Mouse (Mus musculus): ENCODE results near the gene Wfs1. TPM values are rescaled to one million over a fixed set of nuclear protein-coding genes. Genes with fewer than 3 reads are reported as not detected.
"Not testable (repeated sequence)": the region's sequence is repeated elsewhere in the genome, so short reads cannot be mapped to it uniquely, and the experiment has no call there.

The Wfs1 gene
- polyA plus RNA-seq, 1 experiment from 2014 or later = 13.1 TPM

GRCm38 (mm10) chr5:37027701-37028100 is 38.7 kb upstream of the Wfs1 start:
- Histone ChIP-seq H3K4me1 (ENCODE audit: control insufficient read depth, insufficient read depth, low read length) (peaks cover 9% of the 10 kb centered on the region), H3K4me3 (replicated peaks; ENCODE audit: low read length) (peak overlapping the region; percentile 63), H3K9ac (ENCODE audit: low read length) (no peak overlapping the region), H3K36me3 (ENCODE audit: control insufficient read depth, insufficient read depth, low read length) (no peaks in the 10 kb centered on the region), H3K4me2 (ENCODE audit: low read depth, low read length) (peak overlapping the region; percentile 100), H3K27ac (ENCODE audit: low read length) (no peak overlapping the region), H3K27me3 (ENCODE audit: control insufficient read depth, insufficient read depth, low read length) (peaks cover 57% of the 10 kb centered on the region), H3K9me3 (replicated peaks; ENCODE audit: control insufficient read depth, low read length) (no peaks in the 10 kb centered on the region)
- 12% methylated on average over 13 of the region's 13 CpGs for WGBS
- no peak for ATAC-seq (ENCODE audit: insufficient read depth, low FRiP score)

GRCm38 (mm10) chr5:37017222-37017621 is 28.2 kb upstream of the Wfs1 start:
- Histone ChIP-seq H3K36me3 (ENCODE audit: control insufficient read depth, insufficient read depth, low read length) (no peaks in the 10 kb centered on the region), H3K27me3 (ENCODE audit: control insufficient read depth, insufficient read depth, low read length) (no peaks in the 10 kb centered on the region), H3K9ac (ENCODE audit: low read length) (no peak overlapping the region), H3K4me1 (ENCODE audit: control insufficient read depth, insufficient read depth, low read length) (no peaks in the 10 kb centered on the region), H3K27ac (ENCODE audit: low read length) (no peak overlapping the region), H3K4me2 (ENCODE audit: low read depth, low read length) (no peak overlapping the region), H3K4me3 (replicated peaks; ENCODE audit: low read length) (no peak overlapping the region), H3K9me3 (replicated peaks; ENCODE audit: control insufficient read depth, low read length) (no peaks in the 10 kb centered on the region)
- 65% methylated on average over 3 of the region's 3 CpGs for WGBS
- no peak for ATAC-seq (ENCODE audit: insufficient read depth, low FRiP score)

GRCm38 (mm10) chr5:37015612-37016310 is 26.8 kb upstream of the Wfs1 start:
- Histone ChIP-seq H3K27me3 (ENCODE audit: control insufficient read depth, insufficient read depth, low read length) (no peaks in the 10 kb centered on the region), H3K9ac (ENCODE audit: low read length) (no peak overlapping the region), H3K27ac (ENCODE audit: low read length) (no peak overlapping the region), H3K4me1 (ENCODE audit: control insufficient read depth, insufficient read depth, low read length) (no peaks in the 10 kb centered on the region), H3K4me3 (replicated peaks; ENCODE audit: low read length) (no peak overlapping the region), H3K9me3 (replicated peaks; ENCODE audit: control insufficient read depth, low read length) (no peaks in the 10 kb centered on the region), H3K36me3 (ENCODE audit: control insufficient read depth, insufficient read depth, low read length) (no peaks in the 10 kb centered on the region), H3K4me2 (ENCODE audit: low read depth, low read length) (no peak overlapping the region)
- ATAC-seq (ENCODE audit: insufficient read depth, low FRiP score) = no peak
- WGBS = 8% methylated on average over 27 of the region's 27 CpGs

- H3K27me3 ChIP-seq (ENCODE audit: control insufficient read depth, insufficient read depth, low read length) = no peaks in the 10 kb centered on the region
Observed at GRCm38 (mm10) chr5:37010666-37011317, 21.8 kb upstream of the Wfs1 start.

GRCm38 (mm10) chr5:37009761-37010160 is 20.8 kb upstream of the Wfs1 start:
- H3K4me3 ChIP-seq (replicated peaks; ENCODE audit: low read length); H3K36me3 ChIP-seq (ENCODE audit: control insufficient read depth, insufficient read depth, low read length); H3K4me2 ChIP-seq (ENCODE audit: low read depth, low read length); H3K27ac ChIP-seq (ENCODE audit: low read length); H3K4me1 ChIP-seq (ENCODE audit: control insufficient read depth, insufficient read depth, low read length); H3K9me3 ChIP-seq (replicated peaks; ENCODE audit: control insufficient read depth, low read length); ATAC-seq (ENCODE audit: insufficient read depth, low FRiP score); H3K9ac ChIP-seq (ENCODE audit: low read length); H3K27me3 ChIP-seq (ENCODE audit: control insufficient read depth, insufficient read depth, low read length): not testable (repeated sequence)
- 20% methylated on average over 13 of the region's 13 CpGs for WGBS

More at GRCm38 (mm10) chr5:37010666-37011317, 21.8 kb upstream of the Wfs1 start:
- Histone ChIP-seq H3K9ac (ENCODE audit: low read length) (no peak overlapping the region), H3K4me1 (ENCODE audit: control insufficient read depth, insufficient read depth, low read length) (no peaks in the 10 kb centered on the region), H3K9me3 (replicated peaks; ENCODE audit: control insufficient read depth, low read length) (no peaks in the 10 kb centered on the region), H3K27ac (ENCODE audit: low read length) (no peak overlapping the region), H3K4me3 (replicated peaks; ENCODE audit: low read length) (no peak overlapping the region), H3K4me2 (ENCODE audit: low read depth, low read length) (no peak overlapping the region), H3K36me3 (ENCODE audit: control insufficient read depth, insufficient read depth, low read length) (no peaks in the 10 kb centered on the region)
- WGBS = 69% methylated on average over 10 of the region's 10 CpGs
- ATAC-seq (ENCODE audit: insufficient read depth, low FRiP score) = no peak

- Histone ChIP-seq H3K4me2 (ENCODE audit: low read depth, low read length) (no peak overlapping the region), H3K4me3 (replicated peaks; ENCODE audit: low read length) (no peak overlapping the region), H3K9me3 (replicated peaks; ENCODE audit: control insufficient read depth, low read length) (no peaks in the 10 kb centered on the region), H3K9ac (ENCODE audit: low read length) (no peak overlapping the region), H3K27ac (ENCODE audit: low read length) (no peak overlapping the region), H3K36me3 (ENCODE audit: control insufficient read depth, insufficient read depth, low read length) (no peaks in the 10 kb centered on the region), H3K4me1 (ENCODE audit: control insufficient read depth, insufficient read depth, low read length) (no peaks in the 10 kb centered on the region), H3K27me3 (ENCODE audit: control insufficient read depth, insufficient read depth, low read length) (no peaks in the 10 kb centered on the region)
- 58% methylated on average over 2 of the region's 2 CpGs for whole genome bisulfite sequencing
- no peak for ATAC-seq (ENCODE audit: insufficient read depth, low FRiP score)
Observed at GRCm38 (mm10) chr5:37002001-37002400, 13.0 kb upstream of the Wfs1 start.

- no peak for ATAC-seq (ENCODE audit: insufficient read depth, low FRiP score)
- no peaks in the 10 kb centered on the region for H3K36me3 ChIP-seq (ENCODE audit: control insufficient read depth, insufficient read depth, low read length)
- no peaks in the 10 kb centered on the region for H3K27me3 ChIP-seq (ENCODE audit: control insufficient read depth, insufficient read depth, low read length)
- no peak overlapping the region for H3K27ac ChIP-seq (ENCODE audit: low read length)
- no peak overlapping the region for H3K9ac ChIP-seq (ENCODE audit: low read length)
- H3K9me3 ChIP-seq (replicated peaks; ENCODE audit: control insufficient read depth, low read length) = no peaks in the 10 kb centered on the region
- H3K4me3 ChIP-seq (replicated peaks; ENCODE audit: low read length) = no peak overlapping the region
- H3K4me1 ChIP-seq (ENCODE audit: control insufficient read depth, insufficient read depth, low read length) = no peaks in the 10 kb centered on the region
- WGBS = 85% methylated on average over 9 of the region's 9 CpGs
- H3K4me2 ChIP-seq (ENCODE audit: low read depth, low read length) = no peak overlapping the region
Observed at GRCm38 (mm10) chr5:37001002-37001401, 12.0 kb upstream of the Wfs1 start.

GRCm38 (mm10) chr5:36997996-36998395 is 9.0 kb upstream of the Wfs1 start:
- Histone ChIP-seq H3K9ac (ENCODE audit: low read length) (no peak overlapping the region), H3K4me2 (ENCODE audit: low read depth, low read length) (no peak overlapping the region), H3K27me3 (ENCODE audit: control insufficient read depth, insufficient read depth, low read length) (no peaks in the 10 kb centered on the region), H3K4me3 (replicated peaks; ENCODE audit: low read length) (no peak overlapping the region), H3K36me3 (ENCODE audit: control insufficient read depth, insufficient read depth, low read length) (no peaks in the 10 kb centered on the region), H3K4me1 (ENCODE audit: control insufficient read depth, insufficient read depth, low read length) (no peaks in the 10 kb centered on the region), H3K27ac (ENCODE audit: low read length) (no peak overlapping the region), H3K9me3 (replicated peaks; ENCODE audit: control insufficient read depth, low read length) (no peaks in the 10 kb centered on the region)
- 48% methylated on average over 5 of the region's 5 CpGs for WGBS
- no peak for ATAC-seq (ENCODE audit: insufficient read depth, low FRiP score)

- ATAC-seq (ENCODE audit: insufficient read depth, low FRiP score) = no peak; the same call in 1 of the 2 replicates
- Histone ChIP-seq H3K9ac (ENCODE audit: low read length) (no peak overlapping the region), H3K4me1 (ENCODE audit: control insufficient read depth, insufficient read depth, low read length) (no peaks in the 10 kb centered on the region), H3K4me2 (ENCODE audit: low read depth, low read length) (no peak overlapping the region), H3K27me3 (ENCODE audit: control insufficient read depth, insufficient read depth, low read length) (no peaks in the 10 kb centered on the region), H3K9me3 (replicated peaks; ENCODE audit: control insufficient read depth, low read length) (no peaks in the 10 kb centered on the region), H3K36me3 (ENCODE audit: control insufficient read depth, insufficient read depth, low read length) (no peaks in the 10 kb centered on the region), H3K4me3 (replicated peaks; ENCODE audit: low read length) (no peak overlapping the region), H3K27ac (ENCODE audit: low read length) (no peak overlapping the region)
- 79% methylated on average over 14 of the region's 14 CpGs for WGBS
Observed at GRCm38 (mm10) chr5:36996410-36996809, 7.4 kb upstream of the Wfs1 start.
